Mouse (Mus musculus): ENCODE measurements around the gene Dnah9. TPM values are rescaled to one million over a fixed set of nuclear protein-coding genes. Genes with fewer than 3 reads are reported as not detected.

Gene Dnah9
- total and polyA plus RNA-seq, 2 experiments from 2014 or later, result 2.7 to 3.5 TPM

GRCm38 (mm10) chr11:66134826-66135225 lies 33.5 kb downstream of the Dnah9 start:
- WGBS, result 70% methylated on average over 6 of the region's 6 CpGs

GRCm38 (mm10) chr11:66126150-66126549 lies 42.2 kb downstream of the Dnah9 start:
- H3K9ac ChIP-seq (replicated peaks; ENCODE audit: low read length), result no peak overlapping the region
- peak; percentile 24; the same call in 1 of the 2 replicates for TF ChIP-seq CTCF (IDR thresholded peaks at IDR 0.05; ENCODE audit: low read depth)
- DNase-seq (ENCODE audit: low spot score), result no peak

More at GRCm38 (mm10) chr11:66134826-66135225, 33.5 kb downstream of the Dnah9 start:
- Histone ChIP-seq H3K4me3 (ENCODE audit: low read length) (no peak overlapping the region), H3K4me1 (ENCODE audit: insufficient read depth, low read length) (no peaks in the 10 kb centered on the region), H3K9me3 (ENCODE audit: low read length) (no peaks in the 10 kb centered on the region), H3K27me3 (ENCODE audit: insufficient read depth, low read length) (no peaks in the 10 kb centered on the region), H3K4me2 (ENCODE audit: low read depth, low read length) (no peak overlapping the region), H3K36me3 (ENCODE audit: insufficient read depth, low read length) (no peaks in the 10 kb centered on the region), H3K27ac (no peak overlapping the region), H3K9ac (replicated peaks; ENCODE audit: low read length) (no peak overlapping the region)
- no peak for ATAC-seq
- no peak for TF ChIP-seq CTCF (IDR thresholded peaks at IDR 0.05; ENCODE audit: low read depth)
- DNase-seq (ENCODE audit: low spot score), result no peak

GRCm38 (mm10) chr11:66124496-66124895 lies 43.9 kb downstream of the Dnah9 start:
- H3K4me2 ChIP-seq (ENCODE audit: low read depth, low read length), result no peak overlapping the region
- TF ChIP-seq CTCF (IDR thresholded peaks at IDR 0.05; ENCODE audit: low read depth), result no peak
- no peak overlapping the region for H3K27ac ChIP-seq
- no peak for DNase-seq (ENCODE audit: low spot score)
- H3K4me3 ChIP-seq (ENCODE audit: low read length), result no peak overlapping the region
- no peaks in the 10 kb centered on the region for H3K27me3 ChIP-seq (ENCODE audit: insufficient read depth, low read length)
- ATAC-seq, result no peak
- H3K9me3 ChIP-seq (ENCODE audit: low read length), result no peaks in the 10 kb centered on the region
- no peak overlapping the region for H3K9ac ChIP-seq (replicated peaks; ENCODE audit: low read length)
- WGBS, result 61% methylated on average over 6 of the region's 6 CpGs
- no peaks in the 10 kb centered on the region for H3K36me3 ChIP-seq (ENCODE audit: insufficient read depth, low read length)
- no peaks in the 10 kb centered on the region for H3K4me1 ChIP-seq (ENCODE audit: insufficient read depth, low read length)

More at GRCm38 (mm10) chr11:66126150-66126549, 42.2 kb downstream of the Dnah9 start:
- Histone ChIP-seq H3K4me3 (ENCODE audit: low read length) (no peak overlapping the region), H3K9me3 (ENCODE audit: low read length) (no peaks in the 10 kb centered on the region), H3K4me2 (ENCODE audit: low read depth, low read length) (no peak overlapping the region), H3K36me3 (ENCODE audit: insufficient read depth, low read length) (no peaks in the 10 kb centered on the region), H3K27ac (no peak overlapping the region), H3K4me1 (ENCODE audit: insufficient read depth, low read length) (no peaks in the 10 kb centered on the region), H3K27me3 (ENCODE audit: insufficient read depth, low read length) (no peaks in the 10 kb centered on the region)
- ATAC-seq, result no peak

DNA sequence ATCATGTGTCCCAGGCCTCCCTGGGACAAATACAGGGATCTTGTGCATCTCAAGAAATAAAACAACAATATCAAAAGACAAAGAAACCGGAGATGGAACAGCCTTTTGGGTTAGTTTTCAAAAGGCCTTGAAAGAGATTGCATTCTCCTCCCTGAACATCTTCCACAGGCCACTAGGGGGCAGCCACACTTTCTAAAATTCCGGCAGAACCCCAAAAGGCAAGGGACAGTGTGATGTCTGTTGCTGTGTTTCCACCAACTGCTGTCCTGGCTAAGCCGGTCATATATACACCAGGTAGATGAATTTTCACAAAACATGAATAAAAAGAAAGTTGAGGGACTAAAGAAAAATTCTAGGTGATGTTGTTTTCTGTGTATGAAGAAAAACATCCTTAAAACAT lies 46.3 kb downstream of the Dnah9 start:
- ATAC-seq, result no peak
- WGBS, result 16% methylated on average over 3 of the region's 3 CpGs
- H3K9me3 ChIP-seq (ENCODE audit: low read length), result no peaks in the 10 kb centered on the region
- no peaks in the 10 kb centered on the region for H3K27me3 ChIP-seq (ENCODE audit: insufficient read depth, low read length)
- no peaks in the 10 kb centered on the region for H3K36me3 ChIP-seq (ENCODE audit: insufficient read depth, low read length)
- H3K4me2 ChIP-seq (ENCODE audit: low read depth, low read length), result no peak overlapping the region
- no peaks in the 10 kb centered on the region for H3K4me1 ChIP-seq (ENCODE audit: insufficient read depth, low read length)
- DNase-seq (ENCODE audit: low spot score), result peak; percentile 84
- H3K4me3 ChIP-seq (ENCODE audit: low read length), result no peak overlapping the region
- H3K27ac ChIP-seq, result no peak overlapping the region
- peak; percentile 87 for TF ChIP-seq CTCF (IDR thresholded peaks at IDR 0.05; ENCODE audit: low read depth)
- H3K9ac ChIP-seq (replicated peaks; ENCODE audit: low read length), result no peak overlapping the region

- H3K27me3 ChIP-seq (ENCODE audit: insufficient read depth, low read length), result no peaks in the 10 kb centered on the region
- H3K4me2 ChIP-seq (ENCODE audit: low read depth, low read length), result no peak overlapping the region
- 69% methylated on average over 7 of the region's 7 CpGs for WGBS
- no peak for DNase-seq (ENCODE audit: low spot score)
- H3K36me3 ChIP-seq (ENCODE audit: insufficient read depth, low read length), result no peaks in the 10 kb centered on the region
- no peaks in the 10 kb centered on the region for H3K9me3 ChIP-seq (ENCODE audit: low read length)
- H3K9ac ChIP-seq (replicated peaks; ENCODE audit: low read length), result no peak overlapping the region
- no peaks in the 10 kb centered on the region for H3K4me1 ChIP-seq (ENCODE audit: insufficient read depth, low read length)
- H3K4me3 ChIP-seq (ENCODE audit: low read length), result no peak overlapping the region
- ATAC-seq, result no peak
- no peak for TF ChIP-seq CTCF (IDR thresholded peaks at IDR 0.05; ENCODE audit: low read depth)
- H3K27ac ChIP-seq, result no peak overlapping the region
Observed at GRCm38 (mm10) chr11:66083663-66084254, 84.6 kb downstream of the Dnah9 start.

DNA sequence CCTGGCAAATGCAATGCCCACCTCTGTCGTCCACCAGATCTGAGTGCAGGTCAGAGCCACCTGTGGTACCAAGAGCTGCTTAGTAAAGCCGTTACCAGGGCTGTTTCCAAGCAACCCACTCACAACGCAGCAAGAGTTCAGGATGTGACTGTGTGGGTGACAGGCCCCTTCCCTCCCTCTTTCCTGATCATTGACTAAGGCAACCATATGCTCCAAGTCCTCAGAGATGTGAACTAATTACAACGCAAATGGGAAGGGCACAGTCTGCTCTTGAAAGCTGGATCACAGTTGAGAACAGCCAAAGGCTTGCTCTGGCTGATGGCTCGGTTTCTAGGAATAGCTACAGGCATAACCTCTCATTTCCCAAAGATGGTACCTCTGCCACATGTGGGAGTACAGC lies 95.4 kb downstream of the Dnah9 start:
- no peak for TF ChIP-seq CTCF (IDR thresholded peaks at IDR 0.05; ENCODE audit: low read depth)
- H3K36me3 ChIP-seq (ENCODE audit: insufficient read depth, low read length), result no peaks in the 10 kb centered on the region
- H3K4me2 ChIP-seq (ENCODE audit: low read depth, low read length), result no peak overlapping the region
- H3K4me1 ChIP-seq (ENCODE audit: insufficient read depth, low read length), result no peaks in the 10 kb centered on the region
- H3K9me3 ChIP-seq (ENCODE audit: low read length), result no peaks in the 10 kb centered on the region
- no peak overlapping the region for H3K9ac ChIP-seq (replicated peaks; ENCODE audit: low read length)
- H3K27ac ChIP-seq, result no peak overlapping the region
- no peak overlapping the region for H3K4me3 ChIP-seq (ENCODE audit: low read length)
- peak; percentile 33 for DNase-seq (ENCODE audit: low spot score)
- H3K27me3 ChIP-seq (ENCODE audit: insufficient read depth, low read length), result no peaks in the 10 kb centered on the region
- 51% methylated on average over 5 of the region's 5 CpGs for WGBS
- no peak for ATAC-seq

DNA sequence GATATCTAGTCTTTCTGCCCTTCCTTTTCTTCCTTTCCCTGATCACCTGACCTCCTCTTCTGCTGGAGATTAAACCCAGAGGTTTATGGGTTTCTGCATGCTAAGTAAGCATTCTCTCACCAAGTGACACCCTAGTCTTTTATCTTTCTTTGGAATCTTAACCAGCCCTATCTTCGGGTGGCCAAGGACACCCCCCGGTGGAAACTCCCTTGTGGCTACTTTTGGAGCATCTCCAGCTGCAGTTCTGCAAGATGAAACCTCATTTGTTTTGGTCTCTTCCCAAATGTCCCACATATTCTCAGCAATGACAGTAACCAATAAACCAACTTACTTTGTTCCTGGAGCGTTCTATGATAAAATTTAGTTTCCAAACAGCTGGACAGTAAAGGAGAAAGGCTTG lies 109.4 kb downstream of the Dnah9 start:
- Histone ChIP-seq H3K27me3 (ENCODE audit: insufficient read depth, low read length) (no peaks in the 10 kb centered on the region), H3K4me2 (ENCODE audit: low read depth, low read length) (no peak overlapping the region), H3K4me1 (ENCODE audit: insufficient read depth, low read length) (no peaks in the 10 kb centered on the region), H3K4me3 (ENCODE audit: low read length) (no peak overlapping the region), H3K9me3 (ENCODE audit: low read length) (no peaks in the 10 kb centered on the region), H3K36me3 (ENCODE audit: insufficient read depth, low read length) (no peaks in the 10 kb centered on the region), H3K27ac (no peak overlapping the region), H3K9ac (replicated peaks; ENCODE audit: low read length) (no peak overlapping the region)
- TF ChIP-seq CTCF (IDR thresholded peaks at IDR 0.05; ENCODE audit: low read depth), result no peak
- DNase-seq (ENCODE audit: low spot score) (no peak), ATAC-seq (no peak)
- 73% methylated on average over 3 of the region's 3 CpGs for WGBS

All from hindbrain, postnatal 0 days (tissue).